Mouse (Mus musculus) cerebellum, adult 2 months (tissue): Measurements from ENCODE around the gene Arhgap31.

ENCODE experiments used
- CTCF ChIP-seq: fragments of 200-500 bp; IDR thresholded peaks from 2 replicates; pipeline ENCODE4 v1.5.1; 2011; ENCODE audit warnings: low read depth, mild to moderate bottlenecking, control low read depth, low read length, moderate library complexity, borderline replicate concordance; ENCODE audit not compliant: insufficient read depth
- POLR2A ChIP-seq: fragments of 200-500 bp; IDR thresholded peaks from 2 replicates; pipeline ENCODE4 v1.6.1; 2011; ENCODE audit warnings: low read length, control low read depth, borderline replicate concordance; ENCODE audit not compliant: insufficient read depth

DNA sequence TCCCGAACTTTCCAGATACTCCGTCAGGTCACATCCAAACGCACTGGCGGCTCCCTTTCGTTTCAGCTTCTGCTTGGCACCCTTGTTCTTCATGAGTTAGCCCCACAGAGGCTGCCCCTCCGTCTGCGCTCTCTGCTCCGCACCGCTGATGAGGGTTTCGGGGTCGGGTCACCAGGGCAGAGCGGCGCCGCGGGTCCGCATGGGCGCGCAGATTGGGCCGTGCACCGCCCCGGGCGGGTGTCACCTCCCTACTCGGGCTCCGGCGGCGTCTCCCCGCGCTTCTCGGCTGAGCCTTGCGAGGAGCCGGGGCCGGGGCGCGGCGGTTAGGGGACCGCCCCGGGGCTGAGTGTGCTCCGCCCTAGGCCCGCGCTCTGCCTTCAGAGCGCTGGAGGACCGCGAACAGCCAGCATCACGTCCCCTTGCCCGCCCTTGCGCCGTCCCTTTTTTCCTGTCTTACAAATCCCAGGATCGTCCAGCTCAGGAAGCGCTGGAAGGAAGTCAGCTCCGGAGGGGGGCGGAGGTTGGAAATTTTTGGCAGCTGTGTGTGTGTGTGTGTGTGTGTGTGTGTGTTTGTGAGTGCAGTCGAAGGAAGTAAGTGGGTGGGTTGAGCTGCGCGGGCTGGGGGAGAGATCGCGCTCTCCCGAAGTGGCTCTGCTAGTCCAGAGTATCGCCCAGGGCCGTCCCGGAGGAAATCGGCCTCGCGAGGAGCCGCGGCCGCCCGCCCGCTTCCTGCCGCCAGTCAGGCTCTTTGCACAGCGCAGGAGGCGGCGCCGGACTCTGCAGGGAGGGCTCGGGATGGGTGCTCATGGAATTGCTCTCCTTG, at the start of gene Arhgap31:
- TF ChIP-seq CTCF (no peak), POLR2A (no peak)
